Mouse (Mus musculus) stomach, embryonic 16.5 days (tissue): ENCODE results near the gene Id2. TPM values are rescaled to one million over a fixed set of nuclear protein-coding genes. Genes with fewer than 3 reads are reported as not detected.

Experiments
- ATAC-seq: fragments of 200-750 bp; cut with Nextera tagmentation; 2 replicates; pipeline ENCODE4 v1.8.0; 2017; ENCODE audit warnings: moderate number of reproducible peaks, moderate TSS enrichment; ENCODE audit not compliant: insufficient read depth, low FRiP score
- H3K27ac ChIP-seq: fragments of 300-500 bp; sonication (generic); 2 replicates; pipeline ENCODE4 v1.5.1; 2014; ENCODE audit warnings: low read length
- H3K27me3 ChIP-seq: fragments of 300-500 bp; sonication (generic); 2 replicates; pipeline ENCODE4 v1.6.1; 2014; ENCODE audit warnings: low read length, control low read depth, mixed read lengths; ENCODE audit not compliant: control insufficient read depth, insufficient read depth
- H3K36me3 ChIP-seq: fragments of 300-500 bp; sonication (generic); 2 replicates; pipeline ENCODE4 v1.6.1; 2014; ENCODE audit warnings: low read length; ENCODE audit not compliant: control insufficient read depth, insufficient read depth
- H3K4me1 ChIP-seq: fragments of 300-500 bp; sonication (generic); 2 replicates; pipeline ENCODE4 v1.6.1; 2014; ENCODE audit warnings: low read length, control low read depth, mixed read lengths; ENCODE audit not compliant: control insufficient read depth, insufficient read depth
- H3K4me2 ChIP-seq: fragments of 300-500 bp; sonication (generic); 2 replicates; pipeline ENCODE4 v1.6.1; 2014; ENCODE audit warnings: low read depth, low read length, mixed read lengths
- H3K4me3 ChIP-seq: fragments of 300-500 bp; sonication (generic); replicated peaks from 2 replicates; pipeline ENCODE4 v1.5.1; 2014; ENCODE audit warnings: mild to moderate bottlenecking, low read length
- H3K9ac ChIP-seq: fragments of 300-500 bp; sonication (generic); 2 replicates; pipeline ENCODE4 v1.6.1; 2014; ENCODE audit warnings: low read length
- H3K9me3 ChIP-seq: fragments of 300-500 bp; sonication (generic); replicated peaks from 2 replicates; pipeline ENCODE4 v1.6.1; 2016; ENCODE audit warnings: low read length, control low read depth; ENCODE audit not compliant: control insufficient read depth
- WGBS: fragments of 180-500 bp; shearing (Covaris S2); extraction: QIAGEN DNeasy Blood & Tissue Kit; methylation state at CpG from one replicate; pipeline ENCODE4 v1.1.7; 2014; 5-methylcytosine and 5-hydroxymethylcytosine counted together
- polyA plus RNA-seq: library from polyadenylated mRNA; unstranded; fragments of >200 nt; fragmentation: Nextera tagmentation; extraction: Ambion mirVana; gene quantifications from 2 replicates; pipeline ENCODE4 v1.2.1, GENCODE M21; 2015

Id2 gene
- polyA plus RNA-seq, 1 experiment from 2014 or later: 324 TPM

GRCm38 (mm10) chr12:25094621-25095521 lies 2.1 kb downstream of the Id2 start:
- Histone ChIP-seq H3K27me3 (no peaks in the 10 kb centered on the region), H3K4me3 (peak overlapping the region; percentile 84), H3K27ac (peak overlapping the region; percentile 74), H3K36me3 (no peaks in the 10 kb centered on the region), H3K9ac (peak overlapping the region; percentile 88), H3K4me2 (peak overlapping the region; percentile 66), H3K4me1 (peaks cover 30% of the 10 kb centered on the region), H3K9me3 (no peaks in the 10 kb centered on the region)
- ATAC-seq: no peak
- WGBS: 1% methylated on average over 22 of the region's 22 CpGs

DNA sequence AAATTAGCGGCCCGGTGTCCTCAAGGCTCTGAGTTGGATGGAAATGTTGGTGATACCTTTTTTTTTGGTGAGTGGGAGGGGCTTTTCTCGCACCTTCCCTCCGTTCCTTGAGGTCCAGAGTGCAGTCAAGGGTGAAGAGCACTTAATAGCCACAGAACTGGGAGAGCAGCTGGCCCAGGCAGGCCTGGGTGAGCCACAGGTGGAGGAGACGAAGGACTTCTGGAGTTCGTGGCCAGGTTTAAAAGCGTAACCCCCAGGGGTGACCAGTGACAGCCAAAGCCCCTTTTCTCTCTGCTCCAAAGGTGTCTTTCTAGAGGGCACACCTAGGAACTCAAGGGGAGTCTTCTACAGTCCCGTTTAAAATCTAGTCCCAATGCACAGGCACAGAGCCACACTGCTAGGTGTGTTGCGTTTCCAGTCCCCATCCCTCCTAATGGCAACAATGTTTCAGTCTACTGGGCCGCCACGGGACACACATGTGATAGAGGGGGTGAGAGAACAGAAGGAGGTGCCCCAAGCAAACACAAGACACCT lies 3.6 kb downstream of the Id2 start:
- no peaks in the 10 kb centered on the region for H3K9me3 ChIP-seq
- 24% methylated on average over 11 of the region's 11 CpGs for WGBS
- no peaks in the 10 kb centered on the region for H3K27me3 ChIP-seq
- H3K4me3 ChIP-seq: peak overlapping the region; percentile 46
- H3K27ac ChIP-seq: peak overlapping the region; percentile 80
- peak overlapping the region; percentile 68 for H3K9ac ChIP-seq
- peak overlapping the region; percentile 80 for H3K4me2 ChIP-seq
- peaks cover 24% of the 10 kb centered on the region for H3K4me1 ChIP-seq
- H3K36me3 ChIP-seq: no peaks in the 10 kb centered on the region
- no peak for ATAC-seq

GRCm38 (mm10) chr12:25092751-25093211 lies 4.2 kb downstream of the Id2 start:
- 5% methylated on average over 17 of the region's 17 CpGs for WGBS
- peak overlapping the region; percentile 80 for H3K27ac ChIP-seq
- no peaks in the 10 kb centered on the region for H3K36me3 ChIP-seq
- H3K9me3 ChIP-seq: no peaks in the 10 kb centered on the region
- H3K27me3 ChIP-seq: no peaks in the 10 kb centered on the region
- H3K9ac ChIP-seq: peak overlapping the region; percentile 68
- peaks cover 18% of the 10 kb centered on the region for H3K4me1 ChIP-seq
- peak; percentile 27; the same call in 1 of the 2 replicates for ATAC-seq
- peak overlapping the region; percentile 80 for H3K4me2 ChIP-seq
- H3K4me3 ChIP-seq: peak overlapping the region; percentile 46

- 7% methylated on average over 25 of the region's 25 CpGs for WGBS
- peak overlapping the region; percentile 80; the same call in 1 of the 2 replicates for H3K27ac ChIP-seq
- H3K4me1 ChIP-seq: peaks cover 14% of the 10 kb centered on the region
- no peaks in the 10 kb centered on the region for H3K27me3 ChIP-seq
- peak overlapping the region; percentile 46 for H3K4me3 ChIP-seq
- ATAC-seq: peak; percentile 8
- no peaks in the 10 kb centered on the region for H3K9me3 ChIP-seq
- H3K36me3 ChIP-seq: no peaks in the 10 kb centered on the region
- H3K9ac ChIP-seq: peak overlapping the region; percentile 68
- peak overlapping the region; percentile 80 for H3K4me2 ChIP-seq
Measured at GRCm38 (mm10) chr12:25092027-25092704, 4.8 kb downstream of the Id2 start.

DNA sequence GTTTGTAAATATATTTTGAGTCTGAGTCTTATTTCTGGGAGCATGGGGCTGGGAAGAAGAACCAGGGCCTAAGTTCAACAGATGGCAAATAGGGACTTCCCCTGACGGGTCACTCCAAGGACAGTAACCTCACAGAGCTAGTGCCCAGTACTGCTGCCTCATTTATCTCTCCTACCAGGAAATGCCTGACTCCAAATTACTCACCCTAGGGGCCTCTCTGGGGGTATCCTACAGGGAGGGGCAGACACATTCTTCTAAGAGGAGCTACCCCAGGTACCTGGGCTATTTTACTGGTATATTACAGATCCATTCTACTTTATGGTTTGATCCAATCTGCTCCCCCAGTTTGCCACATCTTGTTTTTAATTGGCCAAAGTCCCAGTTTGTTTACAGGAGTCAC lies 7.5 kb downstream of the Id2 start:
- no peak overlapping the region for H3K9ac ChIP-seq
- peaks cover 3% of the 10 kb centered on the region; the same call in 1 of the 2 replicates for H3K9me3 ChIP-seq
- no peak overlapping the region for H3K27ac ChIP-seq
- H3K4me2 ChIP-seq: no peak overlapping the region
- no peak for ATAC-seq
- H3K27me3 ChIP-seq: no peaks in the 10 kb centered on the region
- H3K36me3 ChIP-seq: no peaks in the 10 kb centered on the region
- 67% methylated on average over 1 of the region's 1 CpGs for WGBS
- no peak overlapping the region for H3K4me3 ChIP-seq
- peaks cover 12% of the 10 kb centered on the region for H3K4me1 ChIP-seq

DNA sequence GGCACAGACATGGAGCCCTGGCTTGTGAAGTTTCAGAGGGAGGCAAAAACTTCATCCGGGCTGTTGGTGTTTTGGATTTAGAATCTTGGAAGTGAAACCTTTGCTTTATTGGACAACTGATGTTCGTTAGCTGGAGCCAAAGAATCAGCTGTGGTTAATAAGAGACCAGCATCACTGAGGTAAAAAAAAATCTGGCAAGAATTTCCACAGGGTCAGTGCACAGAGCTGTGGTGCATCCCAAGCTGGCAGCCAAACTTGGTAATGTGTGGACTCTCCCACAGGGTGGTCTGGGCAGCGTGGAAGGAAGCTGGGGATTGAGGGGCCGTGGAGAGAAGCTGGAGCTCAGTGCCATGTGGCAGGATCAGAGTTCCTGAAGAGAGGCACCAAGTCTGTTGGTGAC lies 10.0 kb downstream of the Id2 start:
- Histone ChIP-seq H3K27ac (no peak overlapping the region), H3K4me3 (no peak overlapping the region), H3K27me3 (no peaks in the 10 kb centered on the region), H3K4me2 (no peak overlapping the region), H3K9ac (no peak overlapping the region), H3K4me1 (peaks cover 3% of the 10 kb centered on the region; the same call in 1 of the 2 replicates), H3K36me3 (no peaks in the 10 kb centered on the region), H3K9me3 (peaks cover 3% of the 10 kb centered on the region; the same call in 1 of the 2 replicates)
- 68% methylated on average over 4 of the region's 4 CpGs for WGBS
- ATAC-seq: no peak

GRCm38 (mm10) chr12:25083260-25084178 lies 13.4 kb downstream of the Id2 start:
- Histone ChIP-seq H3K36me3 (no peaks in the 10 kb centered on the region), H3K4me1 (peaks cover 3% of the 10 kb centered on the region; the same call in 1 of the 2 replicates), H3K4me2 (peak overlapping the region; percentile 34), H3K27ac (peak overlapping the region; percentile 27; the same call in 1 of the 2 replicates), H3K9ac (peak overlapping the region; percentile 23; the same call in 1 of the 2 replicates), H3K4me3 (no peak overlapping the region), H3K9me3 (peaks cover 3% of the 10 kb centered on the region; the same call in 1 of the 2 replicates), H3K27me3 (no peaks in the 10 kb centered on the region)
- WGBS: 41% methylated on average over 26 of the region's 26 CpGs
- peak; percentile 65; the same call in 1 of the 2 replicates for ATAC-seq

GRCm38 (mm10) chr12:25074344-25074743 lies 22.6 kb downstream of the Id2 start:
- WGBS: 88% methylated on average over 3 of the region's 3 CpGs
- no peak overlapping the region for H3K4me3 ChIP-seq

More at GRCm38 (mm10) chr12:25074344-25074743, 22.6 kb downstream of the Id2 start:
- Histone ChIP-seq H3K27ac (no peak overlapping the region), H3K9ac (no peak overlapping the region), H3K4me1 (no peaks in the 10 kb centered on the region), H3K4me2 (no peak overlapping the region), H3K27me3 (no peaks in the 10 kb centered on the region), H3K36me3 (no peaks in the 10 kb centered on the region), H3K9me3 (peaks cover 3% of the 10 kb centered on the region; the same call in 1 of the 2 replicates)
- no peak for ATAC-seq
